Mouse (Mus musculus): ENCODE measurements around the gene Ift81.

Ift81 gene

GRCm38 (mm10) chr5:122625565-122626252 lies 11.4 kb upstream of the Ift81 start:
- no peak for DNase-seq (ENCODE audit: low spot score in 2 of 2)

- DNase-seq (ENCODE audit: low spot score in 2 of 2): no peak
Observed at GRCm38 (mm10) chr5:122624952-122625479, 10.7 kb upstream of the Ift81 start.

GRCm38 (mm10) chr5:122623861-122624260 lies 9.5 kb upstream of the Ift81 start:
- DNase-seq (ENCODE audit: low spot score in 2 of 2): no peak

- DNase-seq (ENCODE audit: low spot score in 2 of 2): no peak
Observed at GRCm38 (mm10) chr5:122622526-122622925, 8.2 kb upstream of the Ift81 start.

GRCm38 (mm10) chr5:122621376-122621886 lies 7.1 kb upstream of the Ift81 start:
- no peak for DNase-seq (ENCODE audit: low spot score in 2 of 2)

- DNase-seq (ENCODE audit: low spot score in 2 of 2): no peak
Observed at GRCm38 (mm10) chr5:122619686-122620296, 5.5 kb upstream of the Ift81 start.

- DNase-seq (ENCODE audit: low spot score in 2 of 2): no peak
Observed at GRCm38 (mm10) chr5:122617718-122618117, 3.4 kb upstream of the Ift81 start.

- no peak for DNase-seq (ENCODE audit: low spot score in 2 of 2)
Observed at GRCm38 (mm10) chr5:122611651-122612050, 2.7 kb downstream of the Ift81 start.

GRCm38 (mm10) chr5:122604894-122605293 lies 9.4 kb downstream of the Ift81 start:
- DNase-seq (ENCODE audit: low spot score in 2 of 2): no peak

- no peak for DNase-seq (ENCODE audit: low spot score in 2 of 2)
Observed at GRCm38 (mm10) chr5:122602233-122602632, 12.1 kb downstream of the Ift81 start.

GRCm38 (mm10) chr5:122595470-122595869 lies 18.8 kb downstream of the Ift81 start:
- DNase-seq (ENCODE audit: low spot score in 2 of 2): no peak

GRCm38 (mm10) chr5:122589891-122590290 lies 24.4 kb downstream of the Ift81 start:
- no peak for DNase-seq (ENCODE audit: low spot score in 2 of 2)

- DNase-seq (ENCODE audit: low spot score in 2 of 2): peak in 1 of 2 experiments; percentile 24
Observed at GRCm38 (mm10) chr5:122585546-122585945, 28.8 kb downstream of the Ift81 start.

GRCm38 (mm10) chr5:122584093-122584492 lies 30.2 kb downstream of the Ift81 start:
- DNase-seq (ENCODE audit: low spot score in 2 of 2): no peak

- no peak for DNase-seq (ENCODE audit: low spot score in 2 of 2)
Observed at GRCm38 (mm10) chr5:122576683-122577329, 37.5 kb downstream of the Ift81 start.

GRCm38 (mm10) chr5:122572001-122572400 lies 42.3 kb downstream of the Ift81 start:
- DNase-seq (ENCODE audit: low spot score in 2 of 2): no peak

GRCm38 (mm10) chr5:122566626-122567025 lies 47.7 kb downstream of the Ift81 start:
- peak; percentile 20 to 40 for DNase-seq (ENCODE audit: low spot score in 2 of 2)

GRCm38 (mm10) chr5:122560654-122561053 lies 53.7 kb downstream of the Ift81 start:
- DNase-seq (ENCODE audit: low spot score in 2 of 2): no peak

- DNase-seq (ENCODE audit: low spot score in 2 of 2): no peak
Observed at GRCm38 (mm10) chr5:122558127-122558526, 56.2 kb downstream of the Ift81 start.

- no peak for DNase-seq (ENCODE audit: low spot score in 2 of 2)
Observed at GRCm38 (mm10) chr5:122555107-122555506, 59.2 kb downstream of the Ift81 start.

- no peak for DNase-seq (ENCODE audit: low spot score in 2 of 2)
Observed at GRCm38 (mm10) chr5:122552638-122553037, 61.7 kb downstream of the Ift81 start.

- DNase-seq (ENCODE audit: low spot score in 2 of 2): no peak
Observed at GRCm38 (mm10) chr5:122550460-122550859, 63.9 kb downstream of the Ift81 start.

GRCm38 (mm10) chr5:122548671-122549070 lies 65.6 kb downstream of the Ift81 start:
- DNase-seq (ENCODE audit: low spot score in 2 of 2): no peak

Measured in frontal cortex, postnatal 25 days (tissue).